Mouse (Mus musculus) liver, embryonic 15.5 days (tissue): ENCODE measurements around the gene Coa3. TPM values are rescaled to one million over a fixed set of nuclear protein-coding genes. Genes with fewer than 3 reads are reported as not detected.

Source experiments
- ATAC-seq: fragments of 200-750 bp; cut with Nextera tagmentation; 2 replicates; pipeline ENCODE4 v1.8.0; 2017; ENCODE audit warnings: moderate number of reproducible peaks, mild to moderate bottlenecking, moderate library complexity; ENCODE audit not compliant: insufficient read depth
- H3K27ac ChIP-seq: fragments of 300-500 bp; sonication (generic); replicated peaks from 2 replicates; pipeline ENCODE4 v1.5.1; 2015; ENCODE audit warnings: mild to moderate bottlenecking, inconsistent platforms
- H3K27me3 ChIP-seq: fragments of 300-500 bp; sonication (generic); 2 replicates; pipeline ENCODE4 v1.6.1; 2015; ENCODE audit warnings: mild to moderate bottlenecking, inconsistent platforms
- H3K36me3 ChIP-seq: fragments of 300-500 bp; sonication (generic); replicated peaks from 2 replicates; pipeline ENCODE4 v1.6.1; 2015; ENCODE audit warnings: moderate library complexity, mild to moderate bottlenecking, inconsistent platforms
- H3K4me1 ChIP-seq: fragments of 300-500 bp; sonication (generic); replicated peaks from 2 replicates; pipeline ENCODE4 v1.6.1; 2015; ENCODE audit warnings: inconsistent platforms
- H3K4me2 ChIP-seq: fragments of 300-500 bp; sonication (generic); 2 replicates; pipeline ENCODE4 v1.6.1; 2015; ENCODE audit warnings: moderate library complexity, mild to moderate bottlenecking, inconsistent platforms
- H3K4me3 ChIP-seq: fragments of 300-500 bp; sonication (generic); replicated peaks from 2 replicates; pipeline ENCODE4 v1.5.1; 2015; ENCODE audit warnings: mild to moderate bottlenecking, inconsistent platforms
- H3K9ac ChIP-seq: fragments of 300-500 bp; sonication (generic); 2 replicates; pipeline ENCODE4 v1.6.1; 2015; ENCODE audit warnings: moderate library complexity, mild to moderate bottlenecking, inconsistent platforms
- H3K9me3 ChIP-seq: fragments of 300-500 bp; sonication (generic); replicated peaks from 2 replicates; pipeline ENCODE4 v1.6.1; 2016; ENCODE audit warnings: inconsistent platforms
- WGBS: fragments of 180-500 bp; shearing (Covaris S2); methylation state at CpG from one replicate; pipeline ENCODE4 v1.1.7; 2015; ENCODE audit warnings: mixed read lengths; ENCODE audit not compliant: insufficient replicate concordance; 5-methylcytosine and 5-hydroxymethylcytosine counted together
- polyA plus RNA-seq: library from polyadenylated mRNA; unstranded; fragments of >200 nt; fragmentation: Nextera tagmentation; extraction: Ambion mirVana; gene quantifications from 2 replicates; pipeline ENCODE4 v1.2.1, GENCODE M21; 2015

The Coa3 gene
- polyA plus RNA-seq, 1 experiment from 2014 or later, result 87.1 TPM

GRCm38 (mm10) chr11:101248258-101248994, 30.5 kb downstream of the Coa3 start:
- 26% methylated on average over 14 of the region's 14 CpGs for WGBS
- Histone ChIP-seq H3K27ac (no peak overlapping the region), H3K9ac (no peak overlapping the region), H3K27me3 (peaks cover 61% of the 10 kb centered on the region), H3K4me2 (no peak overlapping the region), H3K4me3 (no peak overlapping the region), H3K4me1 (peaks cover 44% of the 10 kb centered on the region), H3K9me3 (no peaks in the 10 kb centered on the region), H3K36me3 (no peaks in the 10 kb centered on the region)
- ATAC-seq, result no peak

- no peak overlapping the region for H3K9ac ChIP-seq
- WGBS, result 69% methylated on average over 6 of the region's 6 CpGs
- peak overlapping the region; percentile 74; the same call in 1 of the 2 replicates for H3K4me2 ChIP-seq
- ATAC-seq, result no peak
- H3K9me3 ChIP-seq, result no peaks in the 10 kb centered on the region
- no peak overlapping the region for H3K27ac ChIP-seq
- no peak overlapping the region for H3K4me3 ChIP-seq
- H3K27me3 ChIP-seq, result peaks cover 70% of the 10 kb centered on the region
- peaks cover 37% of the 10 kb centered on the region for H3K4me1 ChIP-seq
- H3K36me3 ChIP-seq, result no peaks in the 10 kb centered on the region
Measured at GRCm38 (mm10) chr11:101247521-101248030, 31.3 kb downstream of the Coa3 start.

DNA sequence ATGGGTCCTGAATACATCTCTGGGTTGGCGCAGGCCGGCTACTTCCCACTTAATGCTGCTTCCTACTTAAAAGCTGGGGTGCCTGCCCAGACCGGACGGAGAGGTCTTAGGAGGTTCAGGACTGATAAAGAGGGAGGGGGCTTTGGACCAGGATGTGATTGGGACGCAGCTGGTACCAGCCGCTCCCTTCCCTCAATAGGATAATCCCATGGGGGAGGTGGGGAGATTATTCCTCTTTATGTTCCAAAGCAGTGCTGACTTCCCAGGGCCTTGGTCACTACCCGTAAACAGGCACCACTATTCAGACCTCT, 32.3 kb downstream of the Coa3 start:
- no peak overlapping the region for H3K27ac ChIP-seq
- ATAC-seq, result 0 out of 2 replicates have a peak, but pooled peaks have one; percentile 16
- WGBS, result 13% methylated on average over 7 of the region's 7 CpGs
- H3K4me2 ChIP-seq, result peak overlapping the region; percentile 74
- H3K9me3 ChIP-seq, result no peaks in the 10 kb centered on the region
- H3K4me3 ChIP-seq, result peak overlapping the region; percentile 51
- H3K9ac ChIP-seq, result peak overlapping the region; percentile 32; the same call in 1 of the 2 replicates
- no peaks in the 10 kb centered on the region for H3K36me3 ChIP-seq
- H3K4me1 ChIP-seq, result peaks cover 32% of the 10 kb centered on the region
- peaks cover 79% of the 10 kb centered on the region for H3K27me3 ChIP-seq

DNA sequence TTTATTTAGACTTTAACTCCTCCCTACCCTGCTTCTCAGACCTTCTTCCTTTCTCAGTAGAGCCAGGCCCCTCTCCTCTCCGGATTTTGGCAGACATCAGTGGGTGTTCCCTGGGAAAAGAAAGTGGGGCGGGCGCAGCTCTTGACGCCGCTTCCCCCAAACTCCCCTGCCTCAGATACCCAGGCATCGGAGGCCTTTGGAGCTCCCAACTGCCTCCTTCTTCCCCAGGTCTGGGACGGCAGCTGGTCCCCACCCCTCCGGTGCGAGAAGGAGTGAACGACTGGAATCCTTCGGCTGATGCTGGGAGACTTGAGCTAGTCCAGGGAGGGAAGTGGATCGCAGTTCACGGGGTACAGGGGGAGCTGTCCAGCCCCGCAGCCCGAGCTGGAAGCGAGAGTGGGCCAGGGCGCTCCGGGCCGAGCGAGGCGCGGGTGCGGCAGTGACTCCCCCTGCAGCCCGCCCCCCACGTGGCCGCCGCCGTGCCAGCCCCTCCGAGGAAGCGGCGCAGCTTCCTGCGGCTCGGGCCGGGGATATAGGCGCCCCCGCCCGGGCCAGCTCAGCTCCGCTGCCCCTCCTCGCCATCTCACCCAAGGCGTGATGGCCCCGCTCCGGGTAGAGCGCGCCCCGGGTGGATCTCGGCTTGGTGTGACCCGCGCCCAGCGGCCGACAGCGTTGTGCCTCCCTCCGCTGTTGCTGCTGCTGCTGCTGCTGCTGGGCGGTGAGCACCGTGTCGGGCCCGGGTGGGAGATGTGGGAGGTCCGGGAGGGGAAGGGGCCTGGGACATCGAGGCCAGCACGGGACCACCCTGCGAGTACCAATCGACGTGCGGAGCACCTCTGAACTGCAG, 32.8 kb downstream of the Coa3 start, which contains the start of gene Ramp2:
Ramp2 (plus strand) TSS at position 174 of the 847 bp plus-strand sequence.
- H3K27me3 ChIP-seq, result peaks cover 76% of the 10 kb centered on the region
- peak within 1 kb of the TSS; percentile 51 for H3K4me3 ChIP-seq
- ATAC-seq, result peak; percentile 25
- peak within 1 kb of the TSS; percentile 74 for H3K4me2 ChIP-seq
- WGBS, result 2% methylated on average over 62 of the region's 63 CpGs
- no peaks in the 10 kb centered on the region for H3K9me3 ChIP-seq
- no peaks in the 10 kb centered on the region for H3K36me3 ChIP-seq
- H3K4me1 ChIP-seq, result peaks cover 32% of the 10 kb centered on the region
- peak within 1 kb of the TSS; percentile 32; the same call in 1 of the 2 replicates for H3K9ac ChIP-seq
- H3K27ac ChIP-seq, result no peak within 1 kb of the TSS

DNA sequence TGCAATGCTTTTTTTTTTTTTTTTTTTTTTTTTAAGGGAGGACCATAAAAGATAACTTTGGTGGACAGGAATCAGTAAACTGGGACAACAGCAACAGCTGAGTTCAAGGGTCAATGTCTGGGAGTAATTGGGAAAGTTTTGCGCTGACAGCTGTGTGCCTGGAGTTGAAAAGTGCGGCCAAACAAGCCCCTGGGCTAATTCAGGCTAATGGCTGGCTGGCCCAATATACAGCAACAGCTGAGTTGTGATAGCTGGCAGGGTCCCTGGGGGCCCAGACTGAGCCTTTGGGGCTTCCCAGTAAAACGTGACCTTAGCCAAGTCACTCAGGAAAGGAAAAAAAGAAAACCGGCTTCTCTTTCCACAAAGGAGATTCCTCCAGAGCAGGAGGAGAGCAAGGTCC, 33.8 kb downstream of the Coa3 start:
- Histone ChIP-seq H3K9me3 (no peaks in the 10 kb centered on the region), H3K4me2 (no peak overlapping the region), H3K27me3 (peaks cover 75% of the 10 kb centered on the region), H3K9ac (no peak overlapping the region), H3K4me3 (no peak overlapping the region), H3K4me1 (peaks cover 32% of the 10 kb centered on the region), H3K36me3 (no peaks in the 10 kb centered on the region), H3K27ac (no peak overlapping the region)
- 43% methylated on average over 4 of the region's 4 CpGs for WGBS
- no peak for ATAC-seq

- ATAC-seq, result no peak
- Histone ChIP-seq H3K9ac (no peak overlapping the region), H3K27ac (no peak overlapping the region), H3K9me3 (no peaks in the 10 kb centered on the region), H3K27me3 (peaks cover 45% of the 10 kb centered on the region), H3K4me2 (no peak overlapping the region), H3K36me3 (no peaks in the 10 kb centered on the region), H3K4me1 (no peaks in the 10 kb centered on the region), H3K4me3 (no peak overlapping the region)
- 52% methylated on average over 5 of the region's 5 CpGs for WGBS
Measured at GRCm38 (mm10) chr11:101238071-101238647, 40.8 kb downstream of the Coa3 start.

GRCm38 (mm10) chr11:101236782-101237181, 42.1 kb downstream of the Coa3 start:
- no peak overlapping the region for H3K9ac ChIP-seq
- H3K27me3 ChIP-seq, result peaks cover 43% of the 10 kb centered on the region
- H3K4me1 ChIP-seq, result peaks cover 4% of the 10 kb centered on the region
- WGBS, result 86% methylated on average over 5 of the region's 5 CpGs
- no peak for ATAC-seq
- no peaks in the 10 kb centered on the region for H3K36me3 ChIP-seq
- no peak overlapping the region for H3K27ac ChIP-seq
- no peak overlapping the region for H3K4me2 ChIP-seq
- H3K9me3 ChIP-seq, result no peaks in the 10 kb centered on the region
- H3K4me3 ChIP-seq, result no peak overlapping the region

GRCm38 (mm10) chr11:101235429-101235828, 43.5 kb downstream of the Coa3 start:
- ATAC-seq, result no peak
- Histone ChIP-seq H3K4me1 (peaks cover 16% of the 10 kb centered on the region), H3K27ac (no peak overlapping the region), H3K4me3 (no peak overlapping the region), H3K9me3 (no peaks in the 10 kb centered on the region), H3K27me3 (peaks cover 54% of the 10 kb centered on the region), H3K9ac (no peak overlapping the region), H3K36me3 (no peaks in the 10 kb centered on the region), H3K4me2 (no peak overlapping the region)

GRCm38 (mm10) chr11:101234124-101234523, 44.8 kb downstream of the Coa3 start:
- H3K27me3 ChIP-seq, result peaks cover 67% of the 10 kb centered on the region
- H3K36me3 ChIP-seq, result no peaks in the 10 kb centered on the region
- no peak overlapping the region for H3K4me2 ChIP-seq
- H3K27ac ChIP-seq, result no peak overlapping the region
- no peak overlapping the region for H3K9ac ChIP-seq
- ATAC-seq, result no peak
- H3K9me3 ChIP-seq, result no peaks in the 10 kb centered on the region
- H3K4me1 ChIP-seq, result peaks cover 24% of the 10 kb centered on the region
- H3K4me3 ChIP-seq, result no peak overlapping the region

- no peaks in the 10 kb centered on the region for H3K9me3 ChIP-seq
- no peak overlapping the region for H3K9ac ChIP-seq
- H3K4me2 ChIP-seq, result no peak overlapping the region
- WGBS, result 43% methylated on average over 1 of the region's 1 CpGs
- H3K4me3 ChIP-seq, result no peak overlapping the region
- H3K27me3 ChIP-seq, result peaks cover 71% of the 10 kb centered on the region
- H3K27ac ChIP-seq, result no peak overlapping the region
- H3K4me1 ChIP-seq, result peaks cover 24% of the 10 kb centered on the region
- H3K36me3 ChIP-seq, result no peaks in the 10 kb centered on the region
- no peak for ATAC-seq
Measured at GRCm38 (mm10) chr11:101233240-101233639, 45.7 kb downstream of the Coa3 start.
